ENCODE assay signal across 23 mouse cellular contexts in genomic region chr17:43169435-43169834, GRCm38 (mm10).
DNase-seq lines count a peak whose midpoint lies in the region; ATAC-seq and TF ChIP-seq lines count a peak whose summit lies in the region.
"Had no signal": no experiment of that assay in that cellular context is flagged by ENCODE, and none has a peak within 500 bp of the region (broad histone marks: within the 10 kb centered on the region; RNA-seq: fewer than 3 reads in every experiment).

No protein-coding gene starts in this region.

- H3K9ac ChIP-seq in midbrain, postnatal 0 days (replicated peaks; ENCODE audit: low read length, poor library complexity, severe bottlenecking) = no peak overlapping the region
- no peak overlapping the region for H3K9ac ChIP-seq in midbrain, embryonic 15.5 days
- H3K9ac ChIP-seq: embryonic facial prominence, embryonic 15.5 days; heart, embryonic 15.5 days had no signal

- H3K4me3 ChIP-seq in midbrain, postnatal 0 days (ENCODE audit: low read depth, low read length) = no peak overlapping the region
- no peak overlapping the region for H3K4me3 ChIP-seq in midbrain, embryonic 15.5 days
- H3K4me3 ChIP-seq: embryonic facial prominence, embryonic 15.5 days; erythroblast, embryonic 14.5 days; gastrocnemius, adult 2 months; heart, embryonic 15.5 days; hindbrain, embryonic 10.5 days had no signal

- no peaks in the 10 kb centered on the region for H3K4me1 ChIP-seq in midbrain, postnatal 0 days (ENCODE audit: insufficient read depth, low read length)
- H3K4me1 ChIP-seq in midbrain, embryonic 15.5 days = no peaks in the 10 kb centered on the region
- H3K4me1 ChIP-seq: embryonic facial prominence, embryonic 15.5 days; heart, embryonic 15.5 days; hindbrain, embryonic 10.5 days had no signal

- no peaks in the 10 kb centered on the region for H3K27me3 ChIP-seq in midbrain, postnatal 0 days (ENCODE audit: insufficient read depth, low read length)
- no peaks in the 10 kb centered on the region for H3K27me3 ChIP-seq in midbrain, embryonic 15.5 days (replicated peaks)
- H3K27me3 ChIP-seq: CH12.LX; embryonic facial prominence, embryonic 15.5 days; heart, embryonic 15.5 days; Patski had no signal

- TF ChIP-seq CTCF in midbrain, postnatal 0 days (IDR thresholded peaks at IDR 0.05) = no peak

- no peaks in the 10 kb centered on the region for H3K9me3 ChIP-seq in midbrain, postnatal 0 days (ENCODE audit: low read length)
- H3K9me3 ChIP-seq in midbrain, embryonic 15.5 days = no peaks in the 10 kb centered on the region
- H3K9me3 ChIP-seq: embryonic facial prominence, embryonic 15.5 days; heart, embryonic 15.5 days; hindbrain, embryonic 10.5 days had no signal

- 0 out of 2 replicates have a peak, but pooled peaks have one; percentile 52 for ATAC-seq in midbrain, postnatal 0 days (ENCODE audit: low FRiP score)
- ATAC-seq in midbrain, embryonic 15.5 days (replicated peaks) = no peak
- ATAC-seq: hindbrain, embryonic 16.5 days; inflammation-experienced regulatory T-cells, adult 6 months; Patski had no signal

- H3K36me3 ChIP-seq in midbrain, postnatal 0 days (ENCODE audit: insufficient read depth, low read length) = no peaks in the 10 kb centered on the region
- no peaks in the 10 kb centered on the region for H3K36me3 ChIP-seq in midbrain, embryonic 15.5 days (replicated peaks)
- H3K36me3 ChIP-seq: embryonic facial prominence, embryonic 15.5 days; heart, embryonic 15.5 days; hindbrain, embryonic 10.5 days had no signal

- peak; percentile 79 for DNase-seq in heart, adult 11 months
- DNase-seq in heart, postnatal 25 days (ENCODE audit: low spot score) = no peak
- DNase-seq in midbrain, postnatal 0 days (ENCODE audit: low spot score) = peak; percentile 23
- DNase-seq in retina, embryonic 14.5 days (ENCODE audit: low spot score) = peak; percentile 56
- no peak for DNase-seq in left cerebral cortex, adult 9 months (ENCODE audit: low spot score in 2 of 2)
- DNase-seq: adrenal gland, adult 2 months; adrenal gland, postnatal 25 days; cerebellum, adult 2 months; cerebellum, postnatal 10 days; embryo, embryonic 11 days; gastrocnemius, adult 2 months; gastrocnemius, postnatal 25 days; heart, postnatal 14 days had no signal

- no peak overlapping the region for H3K27ac ChIP-seq in midbrain, postnatal 0 days (ENCODE audit: low read depth, low read length)
- no peak overlapping the region for H3K27ac ChIP-seq in midbrain, embryonic 15.5 days
- H3K27ac ChIP-seq: embryonic facial prominence, embryonic 15.5 days; gastrocnemius, adult 2 months; heart, embryonic 15.5 days; hindbrain, embryonic 10.5 days had no signal

- no peak overlapping the region for H3K4me2 ChIP-seq in midbrain, postnatal 0 days (ENCODE audit: low read depth, low read length, poor library complexity, severe bottlenecking)
- H3K4me2 ChIP-seq in midbrain, embryonic 15.5 days = no peak overlapping the region
- H3K4me2 ChIP-seq: embryonic facial prominence, embryonic 15.5 days; heart, embryonic 11.5 days; heart, embryonic 15.5 days had no signal

- 52% methylated on average over 1 of the region's 1 CpGs for WGBS in midbrain, postnatal 0 days
- 48% methylated on average over 1 of the region's 1 CpGs for WGBS in midbrain, embryonic 15.5 days

- intact Hi-C loops in heart, postnatal 25 days (cut with DNase I) = no loop called here

Comparison
In these comparisons a context has a peak if more than half of its experiments do, and no peak if none do; other contexts are left out.
1. DNase-seq: peak in heart, adult 11 months (single experiment), midbrain, postnatal 0 days (single experiment) and retina, embryonic 14.5 days (single experiment); none in heart, postnatal 25 days (single experiment) and left cerebral cortex, adult 9 months (0 of 2).